In genomic region chr2:12424374-12424773, GRCm38 (mm10) we compare ENCODE assay signal across 14 mouse cellular contexts.
"Had no signal": no experiment of that assay in that cellular context is flagged by ENCODE, and none has a peak within 500 bp of the region (broad histone marks: within the 10 kb centered on the region; RNA-seq: fewer than 3 reads in every experiment).

No protein-coding gene starts in this region.

- H3K27ac ChIP-seq: limb, embryonic 15.5 days; liver, embryonic 12.5 days; midbrain, embryonic 10.5 days; neural tube, embryonic 12.5 days had no signal

- H3K9me3 ChIP-seq: limb, embryonic 15.5 days; liver, embryonic 12.5 days; midbrain, embryonic 10.5 days; neural tube, embryonic 12.5 days had no signal

- H3K4me3 ChIP-seq: limb, embryonic 15.5 days; liver, embryonic 12.5 days; midbrain, embryonic 10.5 days; myocyte; neural tube, embryonic 12.5 days had no signal

- H3K9ac ChIP-seq: limb, embryonic 15.5 days; liver, embryonic 12.5 days; lung, embryonic 14.5 days; neural tube, embryonic 12.5 days had no signal

- H3K27me3 ChIP-seq: limb, embryonic 15.5 days; liver, embryonic 12.5 days; neural tube, embryonic 12.5 days had no signal

- H3K4me1 ChIP-seq: limb, embryonic 15.5 days; liver, embryonic 12.5 days; neural tube, embryonic 12.5 days had no signal

- ATAC-seq: liver, embryonic 12.5 days had no signal

- H3K4me2 ChIP-seq: limb, embryonic 15.5 days; liver, embryonic 12.5 days; lung, embryonic 14.5 days; neural tube, embryonic 12.5 days had no signal

- DNase-seq: kidney, adult 8-10 months; kidney, postnatal 25 days; layer of hippocampus, adult 9-11 months; lung, embryonic 14.5 days; lung, postnatal 10 days; lung, postnatal 4 days; midbrain, embryonic 14.5 days; retina, postnatal 1 day; thymus, postnatal 36 days had no signal

- H3K36me3 ChIP-seq: limb, embryonic 15.5 days; liver, embryonic 12.5 days; midbrain, embryonic 10.5 days; neural tube, embryonic 12.5 days had no signal
